In genomic region chr17:5591604-5592209, GRCm38 (mm10) we compare ENCODE assay signal across 11 mouse cellular contexts.
DNase-seq lines count a peak whose midpoint lies in the region; ATAC-seq and TF ChIP-seq lines count a peak whose summit lies in the region.
"Had no signal": no experiment of that assay in that cellular context is flagged by ENCODE, and none has a peak within 500 bp of the region (broad histone marks: within the 10 kb centered on the region; RNA-seq: fewer than 3 reads in every experiment).

No protein-coding gene starts in this region.

- H3K4me3 ChIP-seq in heart, embryonic 12.5 days, result no peak overlapping the region
- H3K4me3 ChIP-seq in liver, adult 2 months (ENCODE audit: insufficient read depth, low read depth, low read length), result no peak overlapping the region
- no peak overlapping the region for H3K4me3 ChIP-seq in left cerebral cortex, adult 2 months
- no peak overlapping the region for H3K4me3 ChIP-seq in forebrain, embryonic 12.5 days (replicated peaks)
- H3K4me3 ChIP-seq: hindbrain, embryonic 13.5 days had no signal

- no peak for TF ChIP-seq CTCF in liver, adult 2 months (IDR thresholded peaks at IDR 0.05; ENCODE audit: low read depth, low read length)
- no peak for TF ChIP-seq CTCF in brain, embryonic 14.5 days (IDR thresholded peaks at IDR 0.05; ENCODE audit: borderline replicate concordance, extremely low read depth, insufficient read depth, insufficient read length)
- no peak for TF ChIP-seq CTCF in left cerebral cortex, adult 2 months (IDR thresholded peaks at IDR 0.05)

- ATAC-seq in heart, embryonic 12.5 days (ENCODE audit: insufficient number of reproducible peaks, low FRiP score), result no peak
- ATAC-seq in forebrain, embryonic 12.5 days (ENCODE audit: low FRiP score), result no peak
- ATAC-seq: forebrain, postnatal 0 days had no signal

- no peak overlapping the region for H3K4me2 ChIP-seq in heart, embryonic 12.5 days
- H3K4me2 ChIP-seq in forebrain, embryonic 12.5 days, result no peak overlapping the region
- H3K4me2 ChIP-seq: hindbrain, embryonic 13.5 days had no signal

- no peak for TF ChIP-seq POLR2A in liver, adult 2 months (IDR thresholded peaks at IDR 0.05; ENCODE audit: extremely low read depth, insufficient read depth, low read length)
- no peak for TF ChIP-seq POLR2A in brain, embryonic 14.5 days (IDR thresholded peaks at IDR 0.05; ENCODE audit: borderline replicate concordance, extremely low read depth, insufficient read depth, insufficient read length, poor library complexity, severe bottlenecking)

- H3K9ac ChIP-seq in heart, embryonic 12.5 days, result no peak overlapping the region
- no peak overlapping the region for H3K9ac ChIP-seq in liver, adult 2 months (ENCODE audit: low read depth, low read length)
- no peak overlapping the region for H3K9ac ChIP-seq in forebrain, embryonic 12.5 days
- H3K9ac ChIP-seq: forebrain, postnatal 0 days; hindbrain, embryonic 13.5 days had no signal

- no peak overlapping the region for H3K27ac ChIP-seq in heart, embryonic 12.5 days (ENCODE audit: poor library complexity, severe bottlenecking)
- peak overlapping the region; percentile 46; the same call in 1 of the 2 replicates for H3K27ac ChIP-seq in liver, adult 2 months (replicated peaks; ENCODE audit: insufficient read depth, low read depth, low read length)
- no peak overlapping the region for H3K27ac ChIP-seq in left cerebral cortex, adult 2 months
- no peak overlapping the region for H3K27ac ChIP-seq in forebrain, embryonic 12.5 days
- H3K27ac ChIP-seq: hindbrain, embryonic 13.5 days had no signal

- H3K27me3 ChIP-seq in heart, embryonic 12.5 days (replicated peaks), result peaks cover 6% of the 10 kb centered on the region; the same call in 1 of the 2 replicates
- no peaks in the 10 kb centered on the region for H3K27me3 ChIP-seq in liver, adult 2 months (ENCODE audit: control insufficient read depth, insufficient read depth, low read length)
- H3K27me3 ChIP-seq in forebrain, embryonic 12.5 days, result no peaks in the 10 kb centered on the region
- H3K27me3 ChIP-seq: hindbrain, embryonic 13.5 days had no signal

- H3K4me1 ChIP-seq in heart, embryonic 12.5 days (replicated peaks), result peaks cover 5% of the 10 kb centered on the region; the same call in 1 of the 2 replicates
- H3K4me1 ChIP-seq in liver, adult 2 months (ENCODE audit: control insufficient read depth, insufficient read depth, low read length), result peaks cover 3% of the 10 kb centered on the region; the same call in 1 of the 2 replicates
- H3K4me1 ChIP-seq in forebrain, embryonic 12.5 days, result 0 out of 2 replicates have a peak, but pooled peaks cover 4% of the 10 kb centered on the region
- H3K4me1 ChIP-seq: hindbrain, embryonic 13.5 days had no signal

- WGBS in heart, embryonic 12.5 days, result 59% methylated on average over 6 of the region's 6 CpGs
- 21% methylated on average over 6 of the region's 6 CpGs for WGBS in liver, adult 2 months
- 69% methylated on average over 6 of the region's 6 CpGs for WGBS in forebrain, embryonic 12.5 days

- peak; percentile 97 for DNase-seq in heart, adult 11 months
- peak; percentile 69 for DNase-seq in liver, adult 2 months (ENCODE audit: extremely low read depth, low read depth, low spot score)
- no peak for DNase-seq in liver
- DNase-seq in brain, embryonic 14.5 days (ENCODE audit: low read depth), result peak; percentile 35
- peak; percentile 53 for DNase-seq in lung, postnatal 10 days
- no peak for DNase-seq in left cerebral cortex, adult 2 months (ENCODE audit: extremely low spot score in 1 of 2, low spot score in 2 of 2)
- DNase-seq: forebrain, postnatal 0 days; right cerebral cortex, postnatal 14 days had no signal

- H3K36me3 ChIP-seq in heart, embryonic 12.5 days, result no peaks in the 10 kb centered on the region
- H3K36me3 ChIP-seq in liver, adult 2 months (ENCODE audit: control insufficient read depth, insufficient read depth, low read length), result no peaks in the 10 kb centered on the region
- no peaks in the 10 kb centered on the region for H3K36me3 ChIP-seq in forebrain, embryonic 12.5 days (replicated peaks)
- H3K36me3 ChIP-seq: hindbrain, embryonic 13.5 days had no signal

- intact Hi-C loops in left cerebral cortex, adult 2 months (cut with DNase I), result no loop called here

- no peaks in the 10 kb centered on the region for H3K9me3 ChIP-seq in heart, embryonic 12.5 days (replicated peaks)
- no peaks in the 10 kb centered on the region for H3K9me3 ChIP-seq in forebrain, embryonic 12.5 days
- H3K9me3 ChIP-seq: hindbrain, embryonic 13.5 days had no signal

- H3K79me2 ChIP-seq in liver, adult 2 months (ENCODE audit: control insufficient read depth, insufficient read depth, low read length), result no peaks in the 10 kb centered on the region

Comparison
In these comparisons a context has a peak if more than half of its experiments do, and no peak if none do; other contexts are left out.
1. DNase-seq: peak in heart, adult 11 months (single experiment), liver, adult 2 months (single experiment), brain, embryonic 14.5 days (single experiment) and lung, postnatal 10 days (single experiment); none in liver (single experiment) and left cerebral cortex, adult 2 months (0 of 2).